Mouse (Mus musculus) E14TG2a.4 (cell line): ENCODE results near the gene Smc4.
"Not testable (repeated sequence)": the region's sequence is repeated elsewhere in the genome, so short reads cannot be mapped to it uniquely, and the experiment has no call there.

Source experiments
- H3K27me3 ChIP-seq: 2 replicates; pipeline ENCODE4 v1.6.1; 2014; ENCODE audit warnings: low read length, control low read depth; ENCODE audit not compliant: insufficient read depth
- H3K36me3 ChIP-seq: 2 replicates; pipeline ENCODE4 v1.6.1; 2014; ENCODE audit warnings: low read length, control low read depth; ENCODE audit not compliant: insufficient read depth
- H3K4me1 ChIP-seq: replicated peaks from 2 replicates; pipeline ENCODE4 v1.6.1; 2014; ENCODE audit warnings: low read depth, low read length, control low read depth
- H3K4me3 ChIP-seq: replicated peaks from 2 replicates; pipeline ENCODE4 v1.5.1; 2014; ENCODE audit warnings: mild to moderate bottlenecking, low read length
- H3K9me3 ChIP-seq: 2 replicates; pipeline ENCODE4 v1.6.1; 2014; ENCODE audit warnings: low read length, control low read depth
- CTCF ChIP-seq: conservative IDR thresholded peaks from 2 replicates; pipeline ENCODE4 v1.5.1; 2014; ENCODE audit warnings: low read length
- NANOG ChIP-seq: IDR thresholded peaks from 2 replicates; pipeline ENCODE4 v1.6.1; 2014; ENCODE audit warnings: borderline replicate concordance, low read length, mixed read lengths
- POU5F1 ChIP-seq: IDR thresholded peaks from 2 replicates; pipeline ENCODE4 v1.6.1; 2014; ENCODE audit warnings: low read length, borderline replicate concordance

The Smc4 gene

GRCm38 (mm10) chr3:69005338-69006245 is 1.1 kb downstream of the Smc4 start:
- Histone ChIP-seq H3K27me3 (no peaks in the 10 kb centered on the region), H3K4me1 (peaks cover 27% of the 10 kb centered on the region), H3K9me3 (no peaks in the 10 kb centered on the region), H3K4me3 (peak overlapping the region; percentile 100), H3K36me3 (peaks cover 36% of the 10 kb centered on the region)
- TF ChIP-seq NANOG (no peak), CTCF (no peak), POU5F1 (no peak)

GRCm38 (mm10) chr3:69006246-69006760 is 1.8 kb downstream of the Smc4 start:
- TF ChIP-seq POU5F1, result no peak
- TF ChIP-seq CTCF, result no peak
- TF ChIP-seq NANOG, result no peak
- Histone ChIP-seq H3K36me3 (peaks cover 36% of the 10 kb centered on the region), H3K9me3 (no peaks in the 10 kb centered on the region), H3K27me3 (no peaks in the 10 kb centered on the region), H3K4me1 (peaks cover 27% of the 10 kb centered on the region), H3K4me3 (peak overlapping the region; percentile 100)

GRCm38 (mm10) chr3:69008873-69009272 is 4.3 kb downstream of the Smc4 start:
- Histone ChIP-seq H3K27me3 (no peaks in the 10 kb centered on the region), H3K4me3 (no peak overlapping the region), H3K4me1 (peaks cover 27% of the 10 kb centered on the region), H3K36me3 (peaks cover 56% of the 10 kb centered on the region), H3K9me3 (no peaks in the 10 kb centered on the region)
- no peak for TF ChIP-seq POU5F1
- TF ChIP-seq CTCF, result no peak
- no peak for TF ChIP-seq NANOG

GRCm38 (mm10) chr3:69017181-69017580 is 12.6 kb downstream of the Smc4 start:
- TF ChIP-seq CTCF (no peak), POU5F1 (no peak), NANOG (no peak)
- peaks cover 93% of the 10 kb centered on the region for H3K36me3 ChIP-seq
- no peaks in the 10 kb centered on the region for H3K27me3 ChIP-seq
- no peaks in the 10 kb centered on the region for H3K9me3 ChIP-seq
- peaks cover 4% of the 10 kb centered on the region; the same call in 1 of the 2 replicates for H3K4me1 ChIP-seq
- no peak overlapping the region for H3K4me3 ChIP-seq

GRCm38 (mm10) chr3:69018635-69019034 is 14.1 kb downstream of the Smc4 start:
- peaks cover 93% of the 10 kb centered on the region for H3K36me3 ChIP-seq
- not testable (repeated sequence) for H3K9me3 ChIP-seq, H3K4me3 ChIP-seq, H3K27me3 ChIP-seq, H3K4me1 ChIP-seq

GRCm38 (mm10) chr3:69020285-69020684 is 15.7 kb downstream of the Smc4 start:
- no peaks in the 10 kb centered on the region for H3K4me1 ChIP-seq
- no peaks in the 10 kb centered on the region for H3K9me3 ChIP-seq
- H3K36me3 ChIP-seq, result peaks cover 94% of the 10 kb centered on the region
- no peaks in the 10 kb centered on the region for H3K27me3 ChIP-seq
- TF ChIP-seq CTCF (peak; percentile 43), NANOG (no peak), POU5F1 (no peak)
- no peak overlapping the region for H3K4me3 ChIP-seq

- no peaks in the 10 kb centered on the region for H3K27me3 ChIP-seq
- no peak for TF ChIP-seq NANOG
- no peak for TF ChIP-seq CTCF
- TF ChIP-seq POU5F1, result no peak
- H3K4me1 ChIP-seq, result no peaks in the 10 kb centered on the region
- no peak overlapping the region for H3K4me3 ChIP-seq
- H3K9me3 ChIP-seq, result no peaks in the 10 kb centered on the region
- H3K36me3 ChIP-seq, result peaks cover 94% of the 10 kb centered on the region
These were observed 16.2 kb downstream of the Smc4 start for GRCm38 (mm10) chr3:69020764-69021163.

GRCm38 (mm10) chr3:69026133-69026783 is 21.7 kb downstream of the Smc4 start:
- no peak for TF ChIP-seq POU5F1
- no peak for TF ChIP-seq NANOG
- TF ChIP-seq CTCF, result no peak
- Histone ChIP-seq H3K36me3 (peaks cover 96% of the 10 kb centered on the region), H3K4me3 (no peak overlapping the region), H3K9me3 (no peaks in the 10 kb centered on the region), H3K4me1 (no peaks in the 10 kb centered on the region), H3K27me3 (no peaks in the 10 kb centered on the region)
